Mouse (Mus musculus): ENCODE measurements around the gene Rcvrn.

The Rcvrn gene

DNA sequence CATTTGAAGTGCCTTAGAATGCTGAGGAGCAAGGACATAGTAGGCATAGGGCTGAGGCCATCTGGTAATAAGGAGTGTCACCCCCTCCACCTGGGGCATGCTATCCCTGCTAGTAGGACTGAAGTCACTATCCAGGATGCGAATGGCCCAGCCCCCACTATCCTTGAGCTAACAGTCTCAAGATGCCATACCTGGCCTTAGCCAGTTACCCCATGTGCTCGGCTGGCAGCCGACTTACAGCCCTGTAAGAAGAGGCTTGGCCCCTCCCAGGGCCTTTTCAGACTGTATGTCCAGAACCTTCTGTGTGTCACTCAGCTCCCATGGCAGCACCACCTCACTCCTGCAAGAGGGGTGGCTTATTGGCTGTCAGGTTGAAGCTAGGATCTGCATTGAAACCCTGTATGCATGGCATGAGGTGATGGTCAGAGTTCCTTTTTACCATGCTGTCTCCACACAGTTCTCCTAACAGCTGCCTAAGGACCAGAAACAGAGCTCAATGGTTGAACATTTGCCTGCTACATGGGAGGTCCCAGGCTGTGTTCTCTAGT is 26.6 kb upstream of the Rcvrn start:
- DNase-seq (ENCODE audit: low read depth, low spot score) = peak; percentile 46

DNA sequence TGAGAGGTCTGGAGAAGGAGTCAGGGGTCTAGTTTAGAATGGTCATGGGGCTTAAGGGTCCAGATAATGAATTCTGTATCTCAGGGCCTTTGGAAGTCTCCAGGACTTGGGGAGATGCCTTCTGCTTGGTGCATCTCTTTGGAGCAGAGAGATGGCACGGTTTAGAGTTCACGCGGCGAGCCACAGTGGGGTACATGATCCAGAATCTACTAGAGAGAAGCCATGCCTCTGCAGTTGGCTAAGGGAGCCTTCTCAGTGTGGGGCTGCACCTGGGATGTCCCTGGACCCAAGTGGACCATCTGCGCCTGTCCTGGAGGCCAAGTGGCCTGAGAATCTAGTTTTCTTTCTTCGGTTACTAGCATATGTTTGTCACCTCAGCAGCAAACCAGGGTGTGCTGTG is 25.1 kb upstream of the Rcvrn start:
- DNase-seq (ENCODE audit: low read depth, low spot score) = peak; percentile 97

DNA sequence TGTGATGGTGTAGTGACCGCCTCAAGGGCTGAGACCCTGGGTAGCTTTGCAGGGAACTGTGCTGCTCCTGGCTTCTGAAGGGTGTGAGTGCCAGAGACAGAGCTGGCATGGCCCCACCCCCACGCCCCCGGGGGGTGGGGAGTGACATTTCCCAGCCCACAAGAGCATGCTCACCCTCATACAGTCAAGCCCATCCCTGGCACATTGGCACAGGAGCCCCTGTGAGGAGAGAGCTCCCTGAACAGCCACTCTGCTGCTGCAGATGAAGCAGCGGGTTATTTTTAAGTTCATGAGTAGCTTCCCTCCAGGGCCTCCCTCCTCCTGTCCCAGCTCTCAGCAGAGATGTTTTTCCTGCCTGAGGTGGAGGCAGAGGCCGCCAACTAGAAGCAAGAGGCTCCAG is 23.0 kb upstream of the Rcvrn start:
- peak; percentile 90 for DNase-seq (ENCODE audit: low read depth, low spot score)

DNA sequence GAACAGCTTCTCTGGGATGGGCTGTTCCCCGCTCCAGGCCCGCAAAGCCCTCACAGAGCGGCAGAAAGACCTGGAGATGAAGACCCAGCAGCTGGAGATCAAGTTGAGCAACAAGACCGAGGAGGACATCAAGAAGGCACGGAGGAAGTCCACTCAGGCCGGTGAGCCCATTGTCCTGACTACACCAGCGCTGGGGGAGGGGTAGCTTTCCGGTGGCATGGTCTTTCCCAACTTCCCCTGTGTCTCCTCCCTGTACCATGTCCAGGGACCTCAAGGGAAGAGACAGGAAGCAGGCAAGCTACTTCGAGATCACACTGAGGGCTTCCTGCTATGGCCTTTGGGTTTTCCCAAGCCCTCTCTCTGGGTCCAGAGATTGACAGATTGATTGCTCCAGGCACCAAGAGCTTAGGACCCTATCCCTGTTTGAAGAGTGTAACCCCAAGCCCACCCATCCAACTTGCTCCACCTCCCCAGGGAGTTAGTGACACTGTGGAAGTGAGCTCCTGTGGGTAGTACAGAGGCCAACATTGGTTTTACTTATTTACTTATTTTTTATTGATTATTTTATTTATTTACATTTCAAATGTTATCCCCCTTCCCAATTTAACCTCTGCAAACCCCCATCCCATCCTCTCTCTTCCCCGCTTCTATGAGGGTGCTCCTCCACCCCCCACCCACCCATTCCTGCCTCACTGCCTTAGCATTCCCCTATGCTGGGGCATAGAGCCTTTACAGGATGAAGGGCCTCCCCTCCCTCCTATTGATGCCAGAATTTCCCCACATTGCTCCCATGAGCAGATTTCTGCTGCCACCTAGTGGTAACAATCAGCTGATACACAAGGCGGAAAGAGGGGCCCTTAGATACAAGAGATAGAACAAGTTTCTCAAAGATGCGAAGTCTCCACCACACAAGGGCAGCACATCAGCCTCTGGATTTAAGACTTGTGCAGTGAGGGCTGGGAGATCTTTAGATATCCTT is 19.3 kb upstream of the Rcvrn start:
- DNase-seq (ENCODE audit: low read depth, low spot score) = peak; percentile 92

DNA sequence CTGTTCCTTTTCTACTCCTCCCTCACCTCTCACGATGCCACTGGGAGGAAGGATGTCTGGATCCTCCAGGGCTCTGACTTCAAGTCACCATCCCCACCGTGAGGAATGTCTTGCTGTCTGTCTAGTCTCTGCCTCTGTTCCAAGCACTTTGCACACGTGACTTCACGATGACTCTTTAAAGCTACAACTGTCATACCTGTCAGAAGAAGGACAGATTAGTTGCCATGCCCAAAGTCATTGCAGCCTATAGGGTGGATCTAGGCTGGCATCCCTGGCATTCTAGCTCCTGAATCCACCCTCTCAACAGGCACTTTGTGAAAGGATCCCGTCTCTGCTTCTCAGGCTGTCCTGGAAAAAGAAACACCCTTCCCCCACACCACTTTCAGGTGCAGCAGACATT is 15.8 kb upstream of the Rcvrn start:
- peak; percentile 51 for DNase-seq (ENCODE audit: low read depth, low spot score)

DNA sequence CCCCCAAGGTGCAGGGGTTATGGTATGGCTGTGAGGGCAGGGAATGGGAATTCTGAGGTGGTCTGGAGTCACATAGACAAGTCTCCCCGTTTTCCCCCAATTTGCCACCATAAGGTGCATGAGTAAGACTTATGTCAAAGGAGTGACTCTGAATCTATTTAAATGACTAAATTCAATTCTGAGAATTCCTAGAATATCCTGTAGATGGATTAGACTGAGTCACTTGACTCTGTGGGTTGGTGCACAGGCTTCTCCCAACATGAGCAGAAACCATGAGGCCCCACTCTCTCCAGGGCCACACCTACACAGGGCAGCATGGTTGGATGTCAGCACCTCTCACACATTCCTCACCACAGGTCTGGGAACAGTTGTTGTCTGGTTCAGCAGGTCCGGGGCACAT is 15.2 kb upstream of the Rcvrn start:
- peak; percentile 79 for DNase-seq (ENCODE audit: low read depth, low spot score)

DNA sequence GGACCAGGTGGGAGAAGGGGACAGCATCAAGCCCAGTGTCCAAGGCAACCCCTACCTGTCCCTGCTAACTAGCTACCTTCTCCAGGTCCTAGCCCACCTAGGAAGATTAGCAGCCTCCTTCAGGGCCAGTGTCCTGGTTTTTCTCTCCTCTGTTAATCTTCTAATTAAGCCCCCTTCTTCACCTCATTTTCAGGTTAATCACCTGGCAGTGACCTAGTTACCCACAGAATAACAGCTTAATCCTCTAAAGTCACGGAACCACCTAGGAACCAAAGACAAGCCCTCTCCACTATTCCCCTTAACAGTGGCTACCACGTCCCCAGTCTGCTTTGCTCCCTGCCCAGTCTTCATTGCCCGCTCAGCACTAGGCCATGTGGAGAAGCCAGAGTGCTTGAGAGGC is 13.3 kb upstream of the Rcvrn start:
- DNase-seq (ENCODE audit: low read depth, low spot score) = no peak

DNA sequence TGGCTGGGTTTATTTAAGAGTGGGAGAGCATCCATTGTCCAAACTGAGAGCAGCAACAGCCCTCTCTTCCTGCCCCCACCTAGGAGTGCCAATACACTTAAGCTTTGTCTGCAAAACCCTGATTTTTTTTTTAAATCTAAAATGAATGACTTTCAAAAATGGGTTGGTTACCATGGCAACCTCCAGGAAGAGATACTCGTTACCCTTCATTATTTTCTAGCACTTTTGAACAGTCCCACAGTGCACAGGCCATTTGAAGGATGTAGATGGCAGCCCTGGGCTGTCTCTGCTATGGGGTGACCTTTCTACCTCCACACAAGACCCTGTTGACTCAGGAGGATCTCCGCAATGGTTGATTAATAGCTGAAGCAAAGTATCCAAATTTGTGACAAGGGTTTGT is 9.0 kb upstream of the Rcvrn start:
- peak; percentile 57 for DNase-seq (ENCODE audit: low read depth, low spot score)

DNA sequence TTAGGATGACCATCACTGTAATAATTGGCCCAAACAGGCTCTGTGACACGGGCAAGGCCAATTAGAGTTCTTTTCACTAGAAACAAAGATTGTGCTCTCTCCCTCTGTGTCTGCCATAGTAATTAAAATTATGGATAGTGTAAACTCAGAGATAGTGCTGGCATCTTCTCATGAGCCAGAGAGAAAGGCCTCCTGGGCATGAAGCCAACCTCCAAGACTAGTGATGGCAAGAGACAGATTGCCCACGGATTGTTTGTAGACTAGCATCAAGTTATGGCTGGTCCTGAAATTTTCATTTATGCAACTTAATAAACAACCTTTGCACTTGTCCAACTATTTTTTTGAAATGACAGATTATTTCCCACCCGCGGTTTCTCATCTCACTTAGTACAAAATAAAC is 17.9 kb downstream of the Rcvrn start:
- DNase-seq (ENCODE audit: low read depth, low spot score) = peak; percentile 66

DNA sequence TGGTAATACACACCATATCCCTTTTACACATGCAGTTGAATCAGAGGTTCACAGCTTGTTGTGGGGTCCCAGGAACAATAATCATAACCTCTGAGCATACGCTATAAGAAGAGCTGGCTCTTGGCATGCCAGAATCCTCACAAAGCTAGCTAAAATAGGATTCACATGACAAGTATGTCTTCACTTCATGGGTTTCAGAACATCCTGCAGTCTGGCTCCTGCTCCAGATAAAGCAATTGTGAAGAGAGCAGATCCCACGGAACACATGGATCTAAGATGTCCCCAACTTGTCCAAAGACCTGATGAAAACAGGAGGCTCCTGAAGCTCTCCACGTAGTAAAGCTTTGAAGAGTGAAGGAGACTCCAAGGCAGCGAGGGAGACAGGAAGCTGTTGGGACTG is 20.3 kb downstream of the Rcvrn start:
- peak; percentile 52 for DNase-seq (ENCODE audit: low read depth, low spot score)

DNA sequence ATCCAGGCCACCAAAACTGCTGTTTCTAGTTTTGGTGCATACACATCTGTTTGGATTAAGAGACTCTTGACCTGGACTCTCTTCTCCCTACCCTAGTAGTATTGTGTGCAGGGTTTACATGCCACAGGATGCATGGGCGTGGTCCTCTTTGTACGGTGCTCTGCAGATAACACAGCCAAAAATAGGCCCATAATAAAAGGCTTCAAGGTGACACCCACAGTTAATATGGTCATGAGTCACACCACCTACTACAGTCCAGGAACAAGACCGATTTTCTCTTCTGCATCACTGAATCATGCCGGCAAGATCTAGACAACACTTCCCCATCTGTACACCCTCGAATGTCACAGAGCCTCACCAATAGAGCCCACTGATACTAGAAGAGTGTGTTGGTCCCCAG is 26.4 kb downstream of the Rcvrn start:
- DNase-seq (ENCODE audit: low read depth, low spot score) = peak; percentile 78

DNA sequence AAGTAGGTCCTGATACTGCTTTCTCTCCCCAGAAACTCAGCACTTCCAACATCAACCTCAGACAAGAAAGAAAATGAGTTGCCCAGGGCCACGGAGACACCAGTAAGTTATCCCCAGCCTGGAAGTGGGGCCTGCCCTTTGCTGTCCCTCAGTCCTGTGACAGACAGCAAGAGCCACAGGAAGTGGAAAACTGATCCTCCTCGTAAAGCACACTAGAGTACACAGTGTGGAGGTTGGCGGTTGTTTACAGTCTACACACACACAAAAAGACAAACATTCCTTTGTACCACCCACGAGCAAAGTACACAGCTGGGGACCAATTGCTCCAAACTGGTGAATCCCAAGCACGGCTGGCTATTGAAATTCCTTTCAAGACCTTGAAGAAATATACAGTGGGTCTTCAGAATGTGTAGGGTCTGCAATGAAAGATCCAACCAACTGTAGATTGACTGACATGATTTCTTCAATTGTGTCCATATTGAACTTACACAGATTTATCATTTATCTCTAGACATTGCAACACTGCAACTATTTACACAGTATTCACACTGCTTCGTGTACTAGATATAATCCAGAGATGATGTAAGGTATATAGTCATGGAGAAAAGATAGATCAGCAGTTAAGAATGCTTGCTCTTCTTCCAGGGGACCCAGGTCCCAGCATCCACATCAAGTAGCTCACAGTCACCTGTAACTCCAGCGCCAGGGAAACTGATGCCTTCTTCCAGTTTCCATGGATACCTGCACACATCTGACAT is 27.5 kb downstream of the Rcvrn start:
- DNase-seq (ENCODE audit: low read depth, low spot score) = peak; percentile 42

DNA sequence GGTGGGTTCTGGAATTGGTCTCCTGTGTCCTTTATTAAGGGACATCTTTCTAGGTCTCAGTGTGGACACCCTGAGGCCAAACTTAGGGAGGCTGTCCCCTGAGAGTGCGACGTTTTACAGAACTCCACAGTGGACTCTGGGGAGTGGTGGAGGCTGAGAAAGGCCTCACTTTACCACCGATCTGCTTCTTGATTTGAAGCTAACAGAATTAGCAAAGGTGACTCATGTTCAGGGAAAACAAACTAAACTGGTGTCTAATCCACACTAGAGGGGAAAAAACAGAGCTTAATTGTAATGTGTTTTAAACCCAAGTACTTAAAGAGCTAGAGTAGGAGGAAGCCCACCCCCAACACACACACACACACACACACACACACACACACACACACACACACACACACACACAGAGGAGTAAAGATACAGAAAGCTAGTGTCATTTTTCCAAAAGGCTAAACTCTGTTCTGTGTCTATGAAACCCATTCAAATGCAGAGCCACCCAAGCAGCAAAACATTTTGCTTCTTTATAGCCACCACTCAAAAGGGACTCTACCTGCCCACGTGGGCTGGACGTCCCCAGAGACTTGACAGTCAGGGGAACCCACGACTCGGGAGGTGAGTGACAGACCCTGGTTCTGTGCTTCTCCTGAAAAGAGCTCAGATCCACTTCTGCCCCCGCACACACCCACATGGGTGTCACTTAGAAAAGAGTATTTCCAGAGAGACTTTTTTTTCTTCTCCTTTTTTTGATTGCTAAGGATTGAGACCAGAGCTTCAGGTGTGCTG is 28.3 kb downstream of the Rcvrn start:
- DNase-seq (ENCODE audit: low read depth, low spot score) = peak; percentile 85

DNA sequence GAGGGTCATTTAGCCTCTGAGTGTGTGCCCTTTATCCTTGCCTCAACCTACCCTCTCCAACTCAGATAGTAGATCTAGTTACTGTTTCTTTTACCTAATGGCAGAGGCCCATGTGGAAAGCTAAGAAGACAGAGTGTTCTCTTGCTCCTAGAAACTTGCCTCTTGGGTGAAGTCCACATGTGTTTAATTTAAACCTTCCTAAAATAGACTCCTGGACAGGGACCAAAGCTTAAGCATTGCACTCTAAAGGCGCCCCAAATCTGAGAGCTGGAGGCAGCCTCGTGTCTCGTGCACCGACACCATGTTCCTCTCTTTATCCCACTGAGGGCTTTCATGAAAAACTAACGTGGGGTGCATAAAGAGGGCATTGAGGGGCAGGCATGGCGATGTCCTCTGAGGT is 32.0 kb downstream of the Rcvrn start:
- peak; percentile 78 for DNase-seq (ENCODE audit: low read depth, low spot score)

DNA sequence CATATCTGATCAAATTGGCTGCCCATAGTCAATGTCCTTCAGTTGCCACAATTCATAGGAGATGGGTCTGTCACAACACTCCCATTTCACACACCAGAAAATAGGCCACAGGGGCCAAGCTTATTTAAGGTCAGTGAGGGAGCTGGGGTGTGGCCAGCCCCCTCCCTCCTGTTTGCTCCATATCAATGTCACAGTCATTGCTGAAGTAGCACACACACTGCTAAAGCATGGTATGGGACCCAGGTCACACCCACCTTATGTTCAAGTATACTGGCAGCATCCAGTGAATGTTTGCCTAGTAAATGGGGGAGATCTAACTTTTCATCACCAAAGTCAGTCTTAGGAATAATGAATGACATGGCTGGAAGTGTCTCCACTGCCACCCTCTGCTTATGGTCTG is 33.6 kb downstream of the Rcvrn start:
- no peak for DNase-seq (ENCODE audit: low read depth, low spot score)

DNA sequence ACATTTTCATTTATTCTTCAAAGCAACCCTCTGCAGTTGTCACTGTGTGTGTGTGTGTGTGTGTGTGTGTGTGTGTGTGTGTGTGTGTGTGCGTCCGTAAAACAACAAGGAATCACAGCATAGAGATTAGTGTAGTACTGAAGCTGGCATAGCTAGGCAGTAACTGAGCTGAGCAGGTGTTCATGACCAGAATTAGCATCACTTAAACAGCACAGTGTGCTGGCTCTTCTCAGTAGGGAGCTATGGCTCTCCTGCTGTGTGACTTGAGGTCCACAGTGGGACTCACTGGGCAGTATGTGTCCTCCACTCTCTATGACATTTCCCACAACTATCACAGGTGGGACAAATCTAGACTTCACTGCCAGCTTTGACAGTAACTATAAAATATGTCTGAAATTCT is 35.9 kb downstream of the Rcvrn start:
- DNase-seq (ENCODE audit: low read depth, low spot score) = peak; percentile 58

DNA sequence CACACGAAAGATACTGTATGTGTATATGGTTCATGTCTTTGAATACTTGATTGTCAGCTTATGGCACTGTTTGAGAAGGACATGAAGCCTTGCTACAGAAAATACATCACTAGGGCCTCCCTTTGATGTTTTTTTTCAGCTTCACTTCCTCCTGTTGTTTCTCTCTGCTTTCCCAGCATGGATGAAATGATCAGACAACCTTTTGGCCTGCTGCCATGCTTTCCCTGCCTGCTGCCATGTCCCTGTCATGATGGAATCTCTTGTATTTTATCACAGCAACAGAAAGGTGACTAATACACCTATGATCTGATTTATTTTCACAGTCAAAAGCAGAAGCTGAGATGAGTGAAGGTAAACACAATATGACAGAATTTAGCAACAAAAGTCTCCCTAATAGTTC is 38.6 kb downstream of the Rcvrn start:
- no peak for DNase-seq (ENCODE audit: low read depth, low spot score)

DNA sequence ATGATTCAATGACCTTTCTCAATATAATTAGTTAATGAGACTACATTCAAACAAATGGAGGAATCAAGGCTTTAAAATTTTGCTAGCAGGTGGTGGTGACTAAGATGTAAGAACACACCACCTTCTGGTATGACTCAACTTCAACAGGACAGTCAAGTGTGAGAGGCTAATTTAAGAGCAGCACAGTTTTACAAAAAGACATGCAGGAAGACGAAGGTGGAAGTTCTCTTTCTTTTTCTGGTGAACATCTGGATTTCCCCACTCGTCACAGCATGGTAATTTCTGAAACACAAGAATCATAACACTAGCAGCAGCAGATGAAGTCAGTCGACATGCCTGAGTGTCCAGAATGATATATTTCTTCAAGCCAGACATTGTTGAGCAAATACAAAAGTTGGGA is 39.5 kb downstream of the Rcvrn start:
- peak; percentile 83 for DNase-seq (ENCODE audit: low read depth, low spot score)

DNA sequence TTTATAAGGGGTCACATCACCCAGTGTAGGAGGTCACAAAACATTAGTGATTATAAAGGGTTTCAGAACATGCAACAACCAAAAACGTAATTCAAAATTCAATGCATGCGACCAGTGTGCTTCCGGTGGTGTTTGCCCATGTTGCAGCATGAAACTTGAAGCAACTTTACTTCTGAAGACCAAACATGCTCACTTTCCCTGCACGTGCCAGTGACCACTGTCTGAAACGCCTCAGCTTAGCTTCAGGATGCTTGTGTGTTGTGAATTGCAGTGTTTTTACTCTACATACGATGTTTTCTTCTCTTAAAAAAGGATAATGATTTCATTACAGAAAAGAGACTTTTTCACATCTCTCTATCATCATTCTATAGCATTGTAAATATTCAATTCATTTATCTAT is 43.2 kb downstream of the Rcvrn start:
- DNase-seq (ENCODE audit: low read depth, low spot score) = no peak

DNA sequence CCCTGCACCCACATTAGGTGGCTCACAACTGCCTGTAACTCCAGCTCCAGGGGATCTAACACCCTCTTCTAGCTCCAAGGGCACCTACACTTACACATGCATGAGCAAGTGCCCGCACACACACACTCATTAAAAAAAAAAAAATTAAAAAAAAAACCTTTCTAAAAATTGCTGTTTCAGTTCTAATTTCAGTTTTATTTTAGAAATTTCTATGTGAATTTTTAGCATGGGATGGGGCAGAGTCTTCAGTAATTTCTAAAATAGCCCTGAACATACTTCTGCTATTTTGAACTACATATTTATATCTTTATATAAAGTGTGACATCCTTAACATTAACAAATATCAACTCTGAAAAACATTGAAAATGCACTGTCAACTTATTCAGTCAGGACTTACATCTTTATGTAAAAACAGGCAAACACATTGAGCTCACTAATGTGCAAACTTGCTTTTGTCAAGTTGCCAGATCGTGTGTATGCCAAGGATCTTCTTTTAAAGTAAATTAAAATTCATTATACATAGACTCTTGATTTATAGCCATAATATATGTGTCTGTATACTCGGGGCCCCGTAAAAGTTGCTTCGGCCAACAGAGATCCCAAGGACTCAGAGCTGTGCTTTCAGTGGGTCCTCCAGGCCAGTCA is 43.8 kb downstream of the Rcvrn start:
- no peak for DNase-seq (ENCODE audit: low read depth, low spot score)

DNA sequence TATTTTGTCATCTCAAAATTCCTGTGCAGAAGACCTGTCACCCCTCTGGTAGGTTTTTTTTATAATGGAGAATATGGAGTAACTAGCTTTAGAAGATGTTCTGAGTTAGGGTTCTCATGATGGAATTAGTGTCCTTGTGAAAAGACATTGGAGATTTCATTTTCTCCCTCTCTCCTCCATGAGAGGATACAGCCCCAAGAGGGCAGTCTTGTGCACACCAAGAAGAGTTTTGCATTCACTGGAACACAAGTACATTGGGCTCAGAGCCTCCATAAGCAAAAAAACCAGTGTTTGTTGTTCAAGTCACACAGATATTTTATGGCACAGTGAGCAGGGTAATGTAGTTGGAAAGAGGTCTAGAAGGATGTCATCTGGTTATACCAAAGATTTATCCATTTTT is 46.4 kb downstream of the Rcvrn start:
- peak; percentile 47 for DNase-seq (ENCODE audit: low read depth, low spot score)

All from brain, adult 2 months (tissue).